Mouse (Mus musculus) embryo, embryonic 9.5 days (tissue): ENCODE results near the gene Il23r.

Source experiments
- DNase-seq: peaks from one replicate; pipeline ENCODE4 v3.0.0-alpha.2; 2017; ENCODE audit errors: extremely low spot score

Gene Il23r

GRCm38 (mm10) chr6:67431808-67432207 is 59.8 kb downstream of the Il23r start:
- no peak for DNase-seq

GRCm38 (mm10) chr6:67421761-67422160 is 69.9 kb downstream of the Il23r start:
- no peak for DNase-seq

GRCm38 (mm10) chr6:67416557-67416956 is 75.1 kb downstream of the Il23r start:
- DNase-seq, result no peak

- no peak for DNase-seq
Measured at GRCm38 (mm10) chr6:67415276-67415675, 76.4 kb downstream of the Il23r start.

GRCm38 (mm10) chr6:67413378-67413777 is 78.3 kb downstream of the Il23r start:
- no peak for DNase-seq

- no peak for DNase-seq
Measured at GRCm38 (mm10) chr6:67405281-67405682, 86.4 kb downstream of the Il23r start.

GRCm38 (mm10) chr6:67399551-67399950 is 92.1 kb downstream of the Il23r start:
- DNase-seq, result no peak

GRCm38 (mm10) chr6:67375982-67376391 is 115.7 kb downstream of the Il23r start, which contains the start of gene Il12rb2:
Il12rb2 (minus strand) TSS chr6:67376188.
- DNase-seq, result peak; percentile 34
